Mouse (Mus musculus) thymus, postnatal 0 days (tissue): ENCODE data around the gene Aspscr1. TPM values are rescaled to one million over a fixed set of nuclear protein-coding genes. Genes with fewer than 3 reads are reported as not detected.
A peak's percentile ranks its signal among the peaks of the same experiment; 100 is the strongest.

ENCODE experiments used
- DNase-seq: peaks from one replicate; pipeline ENCODE4 v3.0.0-alpha.2; 2015; ENCODE audit warnings: low spot score
- polyA plus RNA-seq: library from polyadenylated mRNA; unstranded; fragments of >200 nt; fragmentation: Nextera tagmentation; extraction: Ambion mirVana; gene quantifications from 2 replicates; pipeline ENCODE4 v1.2.1, GENCODE M21; 2015

The Aspscr1 gene
- polyA plus RNA-seq, 1 experiment from 2014 or later, result 120 TPM

- DNase-seq, result no peak
Observed at GRCm38 (mm10) chr11:120682683-120683082, 9.9 kb downstream of the Aspscr1 start.

- DNase-seq, result no peak
Observed at GRCm38 (mm10) chr11:120683536-120683935, 10.8 kb downstream of the Aspscr1 start.

DNA sequence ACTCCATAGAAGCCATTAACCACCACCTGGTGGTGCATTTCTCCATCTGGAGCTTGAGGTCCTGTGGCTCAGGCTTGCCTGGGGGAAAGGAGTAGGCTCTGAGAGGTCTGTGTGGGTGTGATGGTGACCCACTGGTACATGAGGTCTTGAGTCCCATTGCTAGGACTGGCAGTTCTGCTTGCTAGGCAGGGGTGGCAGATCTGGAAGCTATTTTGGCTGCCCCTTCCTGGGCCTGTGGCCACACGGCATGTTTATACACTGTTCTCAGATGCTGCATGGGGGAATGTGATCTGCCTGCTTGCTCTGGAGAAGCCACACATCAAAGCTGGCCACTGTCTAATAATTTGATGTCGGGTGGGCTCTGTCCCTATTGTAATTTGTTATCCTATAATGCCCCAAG is 11.3 kb downstream of the Aspscr1 start:
- DNase-seq, result no peak

- DNase-seq, result no peak
Observed at GRCm38 (mm10) chr11:120684660-120685059, 11.9 kb downstream of the Aspscr1 start.

GRCm38 (mm10) chr11:120686650-120687272 is 14.0 kb downstream of the Aspscr1 start:
- no peak for DNase-seq

- DNase-seq, result no peak
Observed at GRCm38 (mm10) chr11:120689365-120689764, 16.6 kb downstream of the Aspscr1 start.

DNA sequence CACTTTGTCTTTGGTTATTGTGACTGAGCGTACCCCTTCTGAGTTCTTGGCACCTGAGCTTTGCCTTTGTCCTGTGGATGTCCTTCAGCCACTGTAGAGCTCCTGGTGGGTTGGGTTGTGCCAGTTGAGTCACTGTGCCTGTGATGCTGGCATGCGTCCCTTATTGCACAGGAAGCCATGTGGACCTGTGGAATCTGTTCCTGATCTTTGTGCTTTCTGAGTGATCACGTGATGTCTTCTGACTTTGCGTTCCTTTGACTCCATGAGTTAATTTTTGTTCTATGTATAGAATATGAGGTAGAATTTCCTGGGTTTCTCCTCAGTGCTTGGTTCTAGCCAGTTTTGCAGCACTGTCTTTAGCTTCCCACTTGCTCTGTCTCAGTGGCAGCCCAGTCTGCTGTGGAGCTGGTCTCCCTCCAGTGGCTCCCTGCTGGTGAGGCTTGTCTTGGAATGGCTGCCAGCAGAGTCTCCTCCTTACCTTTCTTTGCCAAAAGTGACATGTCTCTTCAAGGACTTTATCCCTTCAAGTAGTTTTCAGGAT is 19.8 kb downstream of the Aspscr1 start:
- DNase-seq, result no peak

DNA sequence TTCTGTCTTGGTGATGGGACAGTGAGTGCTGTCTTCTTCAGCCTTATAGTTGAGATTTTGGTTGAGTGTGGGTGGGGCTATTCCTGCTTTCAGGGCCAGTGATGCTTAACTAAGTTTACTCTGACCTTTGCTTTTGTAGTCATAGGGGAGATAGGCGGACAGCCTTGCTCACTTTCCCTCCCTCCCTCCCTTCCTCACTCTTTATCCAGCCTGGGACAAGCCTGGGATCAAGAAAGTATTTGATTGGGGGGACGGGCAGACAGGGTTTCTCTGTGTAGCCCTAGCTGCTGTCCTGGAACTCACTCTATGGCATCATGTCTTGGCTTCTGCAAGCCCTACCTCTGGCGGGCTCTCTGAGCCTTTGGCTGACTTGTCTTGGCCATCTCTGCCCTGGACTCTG is 20.7 kb downstream of the Aspscr1 start:
- DNase-seq, result no peak

DNA sequence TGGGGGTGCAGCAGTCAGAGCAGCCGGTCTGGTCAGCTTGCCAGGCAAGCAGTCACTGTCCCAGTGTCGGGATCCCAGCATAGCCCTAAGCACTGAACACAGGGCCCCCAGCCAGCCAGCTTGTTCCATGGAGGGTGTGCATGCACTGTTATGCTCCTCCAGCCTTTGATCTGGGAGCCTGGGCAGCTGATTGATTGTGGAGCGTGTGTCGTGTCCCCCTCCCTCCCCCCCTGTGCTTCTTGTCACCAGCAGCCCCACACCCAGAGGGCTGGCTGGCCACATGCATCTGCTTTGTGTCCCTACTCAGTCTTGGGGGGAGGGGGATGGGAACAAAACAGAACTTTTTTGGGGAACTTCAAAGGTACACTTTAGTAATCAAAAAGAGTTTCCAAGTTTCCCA is 22.4 kb downstream of the Aspscr1 start:
- DNase-seq, result no peak

- DNase-seq, result no peak
Observed at GRCm38 (mm10) chr11:120695641-120696040, 22.9 kb downstream of the Aspscr1 start.

DNA sequence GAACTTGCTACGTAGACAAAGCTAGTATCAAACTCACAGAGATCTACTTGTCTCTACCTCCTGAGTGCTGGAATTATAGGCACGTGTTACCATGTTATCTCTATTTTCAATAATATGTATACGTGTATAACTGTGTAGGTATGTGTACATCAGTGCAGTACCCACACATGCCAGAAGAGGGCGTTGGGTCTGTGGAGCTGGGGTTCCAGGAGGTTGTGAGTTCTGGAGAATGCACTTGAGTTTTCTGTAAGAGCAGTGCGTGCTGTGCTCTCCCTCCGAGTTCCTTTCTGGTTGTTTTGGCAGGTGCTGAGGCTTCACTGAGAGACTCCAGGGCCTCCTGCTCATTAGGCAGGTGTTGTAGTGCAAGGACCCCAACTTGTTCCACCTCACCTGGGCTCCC is 23.8 kb downstream of the Aspscr1 start:
- no peak for DNase-seq

GRCm38 (mm10) chr11:120697741-120698140 is 25.0 kb downstream of the Aspscr1 start:
- DNase-seq, result no peak

DNA sequence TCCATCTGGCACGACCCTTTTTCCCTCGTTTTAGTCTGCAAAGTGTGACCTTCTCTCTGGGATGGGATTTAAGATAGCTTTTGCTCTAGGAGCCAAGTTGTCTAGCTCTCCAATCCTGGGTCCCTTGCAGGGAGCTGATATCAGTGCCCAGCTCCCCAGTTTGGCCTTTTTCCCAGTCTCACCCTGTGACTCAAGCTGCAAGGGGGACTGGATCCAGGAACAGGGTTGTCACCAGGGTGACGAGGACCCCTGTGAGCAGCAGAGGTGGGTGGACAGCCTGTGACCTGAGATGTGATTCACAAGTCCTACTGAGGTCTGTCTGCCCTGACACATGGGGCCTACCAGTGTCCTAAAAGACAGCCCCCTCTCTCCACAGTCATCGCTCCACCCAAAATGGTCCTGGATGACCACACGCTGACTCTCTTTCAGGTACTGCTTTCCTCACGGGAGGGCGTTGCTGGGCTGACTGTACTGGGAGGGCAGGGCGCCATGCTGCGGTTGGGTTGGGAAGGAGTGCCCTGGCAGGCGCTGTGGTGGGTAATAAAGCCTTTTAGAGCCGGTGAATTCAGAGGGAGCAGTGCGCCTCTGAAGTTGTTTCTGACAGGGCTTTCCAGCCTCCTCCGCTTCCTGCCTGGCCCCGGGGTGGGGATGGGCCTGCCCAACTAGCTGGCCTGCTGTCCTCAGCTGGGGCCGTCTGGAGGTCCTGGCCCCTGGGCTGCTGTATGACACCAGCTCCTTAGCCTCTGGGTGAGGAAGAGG is 31.1 kb downstream of the Aspscr1 start:
- no peak for DNase-seq

DNA sequence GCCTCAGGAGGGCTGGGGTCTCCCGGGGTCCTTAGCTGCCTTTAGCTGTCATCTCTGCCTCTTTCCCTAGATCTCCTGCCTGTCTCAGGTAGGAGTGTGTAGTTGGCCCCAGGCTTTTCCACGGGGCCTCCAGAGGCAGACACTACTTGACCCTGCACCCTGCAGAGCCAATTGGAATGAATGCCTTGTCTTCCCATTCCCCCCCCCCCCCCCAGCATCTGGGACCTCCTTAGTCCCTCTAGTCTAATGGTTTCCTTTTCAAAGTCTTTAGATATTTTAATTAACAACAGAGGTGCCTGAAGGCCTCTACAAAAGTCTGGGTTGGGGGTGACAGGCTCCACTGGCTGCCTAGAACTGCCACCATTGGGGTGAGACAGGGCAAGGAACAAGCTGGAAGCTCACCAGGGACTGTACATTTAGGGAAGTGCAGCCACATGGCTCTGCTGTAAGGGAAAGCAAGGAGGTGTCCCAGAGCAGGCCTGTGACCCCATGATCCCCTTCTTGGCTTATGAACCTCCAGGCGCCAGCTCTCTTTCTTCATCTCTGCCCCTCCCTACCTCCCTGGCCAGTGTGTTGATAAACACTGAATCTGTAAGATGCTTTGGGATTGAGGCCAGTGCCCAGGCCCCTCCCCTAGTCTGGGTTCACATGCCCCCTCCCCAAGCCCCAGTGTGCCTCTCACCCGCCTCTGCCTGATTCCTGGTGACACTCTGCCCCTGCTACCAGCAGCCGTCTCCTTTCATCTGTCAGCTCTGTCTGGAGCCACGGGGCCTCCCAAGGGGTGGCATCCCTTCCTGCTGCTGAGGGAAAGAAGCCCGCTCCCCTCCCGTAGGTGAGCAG is 31.9 kb downstream of the Aspscr1 start:
- DNase-seq, result no peak

- no peak for DNase-seq
Observed at GRCm38 (mm10) chr11:120706120-120706519, 33.3 kb downstream of the Aspscr1 start.

DNA sequence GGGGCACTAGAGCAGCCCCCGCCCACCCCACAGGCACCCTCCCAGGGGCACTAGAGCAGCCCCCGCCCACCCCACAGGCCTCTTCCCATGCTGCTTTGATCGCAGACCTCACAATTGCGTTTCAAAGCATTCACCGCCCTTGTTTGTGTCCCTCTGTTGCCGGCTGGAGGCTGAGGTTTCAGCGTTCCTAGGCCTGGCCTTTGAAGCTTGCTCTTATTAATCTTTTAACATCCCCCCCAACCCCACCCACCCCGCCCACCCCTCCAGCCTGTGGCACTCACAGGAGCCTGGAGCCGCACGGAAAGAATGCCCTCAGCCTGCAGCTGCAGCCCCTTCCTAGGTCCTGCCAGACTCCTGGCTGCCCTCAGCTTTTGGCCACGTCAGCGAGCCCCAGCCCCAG is 34.5 kb downstream of the Aspscr1 start:
- no peak for DNase-seq

DNA sequence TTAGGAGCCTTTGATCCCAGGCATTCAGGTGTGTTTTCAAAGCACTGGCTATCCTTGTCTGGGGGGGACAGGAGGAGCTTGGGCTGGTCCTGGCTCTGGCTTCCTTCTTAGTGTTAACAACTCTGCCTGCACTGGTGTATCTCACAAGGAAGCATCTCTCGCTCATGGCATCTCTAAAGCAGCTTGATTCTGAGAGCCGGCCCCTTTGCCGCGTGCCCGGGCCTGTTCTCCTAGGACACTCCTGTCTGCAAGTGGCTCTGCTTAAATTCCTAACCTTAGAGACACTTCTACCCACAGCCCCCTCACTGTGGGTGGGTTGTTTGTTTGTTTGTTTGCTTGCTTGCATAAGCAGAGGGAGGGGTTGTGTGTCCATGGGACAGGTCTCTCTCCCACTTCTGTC is 35.2 kb downstream of the Aspscr1 start:
- no peak for DNase-seq

DNA sequence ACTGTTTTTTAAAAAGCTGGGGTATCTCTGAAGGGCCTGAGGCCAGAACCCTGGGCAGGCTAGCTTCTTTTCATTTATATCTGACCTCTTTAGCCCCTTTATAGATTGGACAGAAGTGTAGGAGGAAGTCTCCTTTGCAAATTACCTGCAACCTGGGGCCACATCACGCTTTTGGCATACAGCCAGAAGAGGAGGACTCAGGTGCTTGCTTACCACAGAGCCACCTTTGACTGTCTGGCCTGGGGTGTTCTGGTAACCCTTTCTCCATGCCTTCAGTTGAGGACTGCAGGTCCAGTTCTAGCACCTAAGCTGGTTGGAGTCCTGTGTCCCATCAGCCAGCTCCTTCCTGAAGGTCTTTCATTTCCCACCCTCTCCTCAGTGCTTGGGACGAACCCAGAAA is 36.8 kb downstream of the Aspscr1 start:
- DNase-seq, result no peak

GRCm38 (mm10) chr11:120710672-120711071 is 37.9 kb downstream of the Aspscr1 start:
- no peak for DNase-seq

DNA sequence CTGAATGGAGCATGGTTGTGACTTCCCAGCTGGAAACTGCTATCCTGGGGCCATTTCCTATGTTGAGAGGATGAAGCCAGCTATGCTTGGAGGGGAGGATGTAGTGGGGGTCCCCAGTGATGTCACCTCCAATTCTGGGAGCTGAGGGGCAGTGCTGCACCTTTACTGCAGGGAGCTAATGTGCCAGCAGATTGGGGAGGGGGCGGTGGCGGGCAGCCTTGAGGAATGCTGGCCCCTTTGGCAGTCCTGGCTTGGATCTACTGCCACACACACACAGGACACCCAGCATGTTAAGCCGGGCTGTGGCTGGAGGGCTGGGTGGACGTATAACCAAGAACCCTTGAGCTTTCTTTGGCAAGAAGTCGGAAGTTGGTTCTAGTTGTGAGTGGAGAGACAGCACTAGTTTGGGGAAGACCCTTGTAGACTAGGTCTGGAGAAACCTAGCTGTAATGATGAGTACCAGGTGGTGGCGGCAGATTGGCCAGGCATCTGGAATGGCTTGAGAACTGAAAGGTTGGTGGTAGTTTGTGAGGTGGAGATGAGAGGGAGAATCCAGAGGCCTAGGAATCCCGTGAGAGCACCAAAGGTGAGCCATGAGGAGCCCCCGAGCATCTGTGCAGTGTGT is 39.3 kb downstream of the Aspscr1 start:
- no peak for DNase-seq

DNA sequence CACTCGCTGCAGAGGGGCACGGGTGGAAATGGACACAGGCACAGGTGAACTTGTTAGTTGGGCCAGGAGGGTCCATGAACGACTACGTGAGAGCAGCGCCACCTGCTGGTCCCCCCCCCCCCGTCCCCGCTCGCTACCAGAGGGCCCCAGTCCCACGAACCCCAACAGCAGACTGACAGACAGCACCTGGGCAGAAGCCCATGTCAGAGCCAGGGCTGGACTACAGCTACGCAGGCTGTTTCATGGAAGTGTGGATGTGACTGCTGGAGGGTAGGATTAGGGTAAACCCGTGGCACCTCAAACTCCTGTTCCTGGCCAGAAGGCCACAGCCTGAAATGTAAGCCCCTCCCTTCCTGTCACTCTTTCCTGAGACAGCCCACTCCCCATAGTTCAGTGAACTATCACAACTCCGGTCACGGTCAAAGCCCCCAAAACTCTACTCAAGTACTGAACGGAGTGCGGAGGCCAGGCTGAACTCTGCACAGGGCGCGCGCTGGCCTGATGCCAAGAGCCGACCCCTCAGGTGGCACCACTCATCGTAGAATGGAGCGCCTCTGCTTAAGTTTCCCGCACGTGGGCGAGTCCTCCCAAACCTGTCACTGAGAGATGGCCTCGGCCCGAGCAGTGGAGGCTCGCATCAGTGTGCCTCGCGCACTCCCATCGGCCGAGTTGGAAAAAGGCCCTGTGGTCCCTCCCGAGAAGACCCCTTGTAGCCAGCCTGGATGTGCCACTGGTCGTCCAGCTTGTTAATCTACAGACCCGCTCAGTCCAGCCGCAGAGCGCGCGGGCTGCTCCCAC is 40.2 kb downstream of the Aspscr1 start:
- peak; percentile 81 for DNase-seq
